Mouse (Mus musculus) c-Kit-positive CD71-positive TER-119-negative erythroid progenitor cells, embryonic 14.5 days (primary cell): ENCODE results near the gene Mrrf.

ENCODE experiments used
- DNase-seq: peaks from one replicate; pipeline ENCODE4 v3.0.0-alpha.2; 2013; ENCODE audit warnings: low read depth

The Mrrf gene

DNA sequence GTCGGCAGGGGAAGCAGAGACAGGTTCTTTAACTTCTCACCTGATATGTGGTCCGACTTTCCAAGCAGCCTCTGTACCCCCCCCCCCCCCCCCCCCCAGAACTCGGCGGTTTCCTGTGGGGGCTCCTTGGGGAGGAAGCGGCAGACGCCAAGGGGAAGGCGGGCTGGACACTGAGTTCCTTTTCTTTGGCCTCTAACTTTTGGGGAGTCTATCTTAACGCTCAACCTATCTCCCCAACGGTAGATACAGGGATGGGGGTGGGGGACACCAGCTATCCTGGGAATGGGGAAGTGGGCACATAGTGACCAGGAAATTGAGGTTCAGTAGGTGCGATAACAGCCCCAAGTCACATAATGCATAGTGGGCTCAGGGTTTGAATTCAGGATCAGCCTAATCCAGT, 94.8 kb downstream of the Mrrf start:
- no peak for DNase-seq

DNA sequence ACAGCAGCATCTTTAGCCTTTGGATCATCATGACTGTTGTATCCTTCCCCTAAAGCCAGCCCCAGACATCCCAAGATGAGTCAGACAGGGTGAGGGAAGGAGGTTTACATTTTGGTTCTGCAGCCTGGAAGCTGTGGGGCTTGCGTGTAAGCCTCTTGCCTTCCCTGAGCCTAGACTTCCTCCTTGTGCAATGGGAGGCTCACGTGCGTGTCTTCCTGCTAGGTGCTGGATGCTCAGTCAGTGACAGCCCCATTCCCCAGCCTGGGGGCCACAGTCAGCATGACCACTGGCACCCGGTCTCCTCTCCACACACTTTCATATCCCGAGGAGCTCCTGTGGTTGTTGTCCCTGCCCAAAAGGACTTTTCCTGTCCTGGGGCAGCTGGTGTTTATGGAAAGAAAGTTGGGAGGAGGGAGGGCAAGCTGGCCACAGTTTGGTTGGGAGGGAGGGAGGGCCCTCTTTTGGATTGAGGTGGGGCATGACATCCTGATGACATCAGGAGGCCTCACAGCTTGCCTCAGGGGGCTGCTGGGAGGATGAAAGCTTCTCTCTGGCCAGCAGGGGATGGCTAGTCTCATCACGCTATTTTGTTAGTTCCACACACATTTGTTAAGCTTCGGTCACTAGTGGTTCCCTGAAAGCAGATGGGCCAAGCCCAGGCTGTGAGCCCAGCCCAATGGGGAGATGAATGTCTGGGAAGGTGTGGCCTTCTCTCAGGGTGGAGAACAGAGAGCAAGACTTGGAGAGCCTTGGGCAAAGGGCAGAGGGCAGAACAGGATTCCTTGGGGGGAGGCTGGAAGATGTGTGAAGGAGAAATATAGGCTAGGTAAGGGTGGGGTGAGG, 98.6 kb downstream of the Mrrf start:
- DNase-seq: no peak

DNA sequence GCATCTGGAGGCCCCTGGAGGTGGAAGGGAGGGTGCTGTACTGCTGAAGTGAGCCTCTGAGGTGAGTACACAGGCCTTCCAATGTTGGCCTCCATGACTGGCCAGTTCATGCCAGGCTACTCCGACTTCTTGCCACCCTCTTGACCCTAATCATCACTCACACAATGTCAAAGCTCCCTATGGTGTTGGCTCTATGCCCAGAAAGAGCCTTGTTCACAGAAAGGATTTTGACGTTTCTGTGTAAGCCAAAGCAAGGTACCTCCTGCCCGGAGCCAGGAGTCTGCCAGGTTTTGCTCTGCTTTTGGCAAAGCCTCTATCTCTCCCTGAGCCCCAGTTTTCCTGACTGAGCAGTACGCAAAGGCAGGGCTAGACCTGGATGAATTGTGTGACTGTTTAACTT, 99.7 kb downstream of the Mrrf start:
- no peak for DNase-seq

DNA sequence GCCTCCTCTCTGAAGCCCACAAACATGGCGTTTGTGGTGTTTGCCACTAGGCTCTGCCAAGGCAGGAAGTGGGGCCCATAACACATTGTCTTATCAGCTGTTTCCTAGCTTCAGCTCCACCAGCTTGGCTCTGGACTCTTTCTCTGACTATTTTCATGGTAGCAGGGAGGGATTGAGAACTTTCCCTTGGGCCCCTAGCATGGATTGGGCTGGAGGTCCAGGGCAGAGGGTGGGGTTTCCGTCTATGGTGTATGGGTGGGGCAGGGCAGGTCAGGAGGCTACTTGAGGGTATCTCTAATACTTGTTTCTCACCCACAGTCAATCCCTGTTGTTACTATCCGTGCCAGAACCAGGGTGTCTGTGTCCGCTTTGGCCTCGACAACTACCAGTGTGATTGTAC, 100.7 kb downstream of the Mrrf start:
- DNase-seq: no peak

DNA sequence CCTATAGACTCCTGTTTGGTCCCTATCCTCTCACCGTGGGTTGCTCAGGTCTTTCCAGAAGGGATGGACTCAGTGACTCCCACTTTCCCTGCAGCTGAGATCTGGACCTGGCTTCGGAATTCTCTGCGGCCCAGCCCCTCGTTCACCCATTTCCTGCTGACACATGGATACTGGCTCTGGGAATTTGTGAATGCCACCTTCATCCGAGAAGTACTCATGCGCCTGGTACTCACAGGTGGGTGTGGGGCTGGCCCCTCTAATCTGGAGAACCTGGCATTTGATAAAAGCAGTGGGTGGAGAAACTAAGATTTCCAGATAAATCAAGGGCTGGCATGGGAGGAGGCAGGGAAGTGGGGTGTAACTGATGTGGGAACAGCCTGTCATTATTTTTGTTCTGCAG, 101.4 kb downstream of the Mrrf start:
- no peak for DNase-seq

DNA sequence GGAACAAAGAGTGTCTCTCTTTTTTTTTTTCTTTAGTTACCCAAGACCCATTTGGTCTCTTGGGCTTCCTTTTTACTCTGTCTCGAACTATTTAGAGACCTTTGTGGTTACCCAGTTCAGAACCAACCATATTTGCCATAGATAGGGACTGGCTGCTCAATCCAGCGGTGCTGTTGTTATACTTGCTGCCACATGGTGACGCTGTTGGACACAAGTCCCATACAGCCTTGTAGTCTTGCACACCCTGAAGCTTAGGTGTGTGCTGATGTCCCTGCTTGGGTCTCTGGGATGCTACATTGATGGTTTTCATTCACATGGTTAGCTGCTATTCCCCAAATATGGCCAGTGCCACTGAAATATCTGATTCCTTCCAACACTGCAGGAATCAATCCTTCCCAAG, 102.3 kb downstream of the Mrrf start:
- no peak for DNase-seq

DNA sequence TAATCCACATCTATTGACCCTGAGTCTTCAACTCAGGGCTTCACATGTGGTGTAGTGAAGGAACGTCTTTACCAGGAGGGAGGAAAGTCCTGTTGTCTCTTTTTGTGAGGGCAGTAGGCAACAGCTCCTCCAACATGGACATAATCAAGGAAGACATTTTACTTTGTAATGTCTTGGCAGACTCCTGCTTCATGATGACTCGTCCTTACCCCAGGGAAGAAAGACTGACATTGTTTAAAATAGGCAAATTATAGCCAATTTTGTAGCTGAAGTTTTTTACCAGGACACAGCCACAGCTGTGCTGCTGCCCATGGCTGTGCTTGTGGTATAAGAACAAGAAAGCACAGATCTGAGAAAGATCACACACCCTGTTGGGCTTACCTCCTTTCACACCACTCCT, 102.8 kb downstream of the Mrrf start:
- DNase-seq: no peak
